Mouse (Mus musculus): ENCODE data around the gene Izumo1.
A peak's percentile ranks its signal among the peaks of the same experiment; 100 is the strongest.

Gene Izumo1

DNA sequence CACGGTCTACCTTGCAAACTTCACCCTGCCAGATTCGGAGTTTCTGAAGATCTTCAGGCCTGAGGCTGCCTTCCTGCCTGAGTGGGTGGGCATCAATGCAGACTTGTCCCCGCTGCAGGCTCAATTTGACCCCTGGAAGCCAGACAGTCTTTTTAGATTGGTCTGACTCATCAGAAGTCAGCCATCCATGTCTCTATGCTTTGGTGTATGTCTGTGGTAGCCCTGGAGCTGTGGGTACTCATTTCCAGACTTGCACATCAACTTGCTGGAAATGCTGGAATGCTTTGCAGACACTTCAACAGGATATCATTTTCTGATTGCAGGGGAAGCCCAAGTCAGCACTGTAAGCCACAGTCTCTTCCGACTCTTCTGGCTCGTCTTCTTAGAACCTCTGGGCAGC, 2.0 kb upstream of the Izumo1 start:
- DNase-seq = no peak

DNA sequence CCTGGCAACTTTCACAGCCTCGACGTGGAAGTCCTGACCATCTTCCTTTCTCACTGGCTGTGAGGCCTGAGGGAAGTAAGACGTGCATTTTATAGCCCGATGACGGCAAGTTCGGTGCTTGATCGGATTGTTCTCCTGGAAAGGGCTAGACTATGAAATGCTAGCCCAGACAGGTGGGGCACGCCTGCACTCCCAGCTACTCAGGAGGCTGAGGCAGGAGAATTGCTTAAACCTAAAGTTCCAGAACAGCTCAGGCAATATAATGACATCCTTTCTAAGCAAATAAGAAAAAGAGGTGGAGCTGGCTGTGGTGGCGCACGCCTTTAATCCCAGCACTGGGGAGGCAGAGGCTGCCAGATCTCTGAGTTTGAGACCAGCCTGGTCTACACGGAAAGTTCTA, 1.9 kb downstream of the Izumo1 start:
- DNase-seq = no peak

DNA sequence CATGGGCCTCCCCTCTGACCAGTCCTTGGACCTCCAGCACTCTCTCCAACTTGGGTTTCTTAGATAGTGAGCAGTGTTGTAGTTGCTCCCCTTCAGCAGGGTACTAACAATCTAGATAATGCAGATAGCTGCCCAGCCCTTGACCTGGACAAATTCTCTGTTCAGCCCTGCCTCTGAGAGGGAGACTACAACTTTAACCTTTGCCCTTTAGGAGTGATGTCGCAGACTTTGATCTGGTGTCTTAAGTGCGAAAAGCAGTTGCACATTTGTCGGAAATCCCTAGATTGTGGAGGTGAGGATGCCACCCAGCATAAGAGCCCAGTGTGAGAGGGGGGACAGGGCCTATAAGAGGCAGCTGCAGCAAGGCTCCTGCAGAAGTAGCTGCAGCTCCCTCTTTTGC, 3.1 kb downstream of the Izumo1 start:
- no peak for DNase-seq

DNA sequence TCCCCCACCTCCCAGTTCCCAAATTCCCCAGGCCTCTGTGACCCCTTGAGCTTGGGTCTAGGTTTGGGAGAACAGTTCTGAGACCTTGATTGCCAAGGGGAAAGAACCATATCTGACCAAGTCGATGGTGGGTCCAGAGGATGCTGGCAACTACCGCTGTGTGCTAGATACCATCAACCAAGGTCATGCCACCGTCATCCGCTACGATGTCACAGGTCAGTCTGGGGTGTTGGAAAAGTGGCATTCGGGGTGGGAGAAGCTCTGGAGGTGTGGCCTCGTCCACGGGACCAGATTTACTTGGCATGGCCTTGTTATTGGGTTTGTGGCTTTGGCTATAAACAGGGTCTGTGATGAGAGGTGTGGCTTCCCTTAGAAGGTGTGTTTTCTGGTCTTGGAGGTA, 3.9 kb downstream of the Izumo1 start:
- no peak for DNase-seq

DNA sequence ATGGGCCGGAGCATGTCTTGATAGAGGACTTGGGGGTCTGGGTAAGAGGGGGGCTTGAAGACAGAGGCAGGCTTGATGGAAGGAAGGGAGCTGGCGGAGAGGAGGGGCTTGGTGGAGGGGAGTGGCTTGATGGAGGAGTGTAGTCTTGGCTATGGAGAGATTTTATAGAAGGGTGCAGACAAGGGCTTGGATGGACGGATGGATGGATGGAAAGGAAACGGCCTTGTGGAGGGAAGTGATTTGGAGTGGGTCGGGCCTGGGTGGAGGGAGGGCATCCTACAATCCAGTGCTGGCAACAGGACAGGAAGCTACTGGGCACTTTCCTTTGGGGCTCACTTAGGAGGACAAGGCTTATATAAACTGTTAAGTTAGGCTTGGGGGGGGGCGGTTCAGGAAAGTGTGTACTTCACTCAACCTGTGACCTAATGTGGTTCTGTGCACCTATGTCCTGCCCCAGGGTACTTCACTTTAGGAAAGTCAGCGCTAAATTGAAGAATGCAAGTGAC, 5.0 kb downstream of the Izumo1 start:
- no peak for DNase-seq

DNA sequence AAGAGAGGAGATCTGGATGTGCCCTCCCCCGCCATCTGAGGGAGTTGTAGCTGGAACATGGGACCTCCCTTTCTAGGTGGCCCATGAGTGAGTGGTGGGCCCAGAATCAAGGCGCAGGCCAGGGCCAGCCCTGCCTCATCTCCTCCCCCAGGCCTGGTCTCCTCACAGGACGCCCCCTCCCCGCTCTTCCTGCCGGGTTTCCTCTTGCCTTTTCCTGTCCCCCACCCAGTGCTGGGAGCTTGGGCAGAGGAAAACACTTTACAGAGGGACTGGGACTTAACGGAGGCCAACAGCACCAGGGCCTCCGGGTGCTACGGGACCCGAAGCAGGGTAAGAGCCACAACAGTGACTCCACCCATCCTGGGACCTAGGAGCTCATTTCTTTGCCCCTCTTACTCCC, 5.7 kb downstream of the Izumo1 start, which contains the start of gene Rasip1:
Gene Rasip1 (plus strand): TSS at position 228 of the 400 bp plus-strand sequence.
- DNase-seq = peak; percentile 52 to 55

DNA sequence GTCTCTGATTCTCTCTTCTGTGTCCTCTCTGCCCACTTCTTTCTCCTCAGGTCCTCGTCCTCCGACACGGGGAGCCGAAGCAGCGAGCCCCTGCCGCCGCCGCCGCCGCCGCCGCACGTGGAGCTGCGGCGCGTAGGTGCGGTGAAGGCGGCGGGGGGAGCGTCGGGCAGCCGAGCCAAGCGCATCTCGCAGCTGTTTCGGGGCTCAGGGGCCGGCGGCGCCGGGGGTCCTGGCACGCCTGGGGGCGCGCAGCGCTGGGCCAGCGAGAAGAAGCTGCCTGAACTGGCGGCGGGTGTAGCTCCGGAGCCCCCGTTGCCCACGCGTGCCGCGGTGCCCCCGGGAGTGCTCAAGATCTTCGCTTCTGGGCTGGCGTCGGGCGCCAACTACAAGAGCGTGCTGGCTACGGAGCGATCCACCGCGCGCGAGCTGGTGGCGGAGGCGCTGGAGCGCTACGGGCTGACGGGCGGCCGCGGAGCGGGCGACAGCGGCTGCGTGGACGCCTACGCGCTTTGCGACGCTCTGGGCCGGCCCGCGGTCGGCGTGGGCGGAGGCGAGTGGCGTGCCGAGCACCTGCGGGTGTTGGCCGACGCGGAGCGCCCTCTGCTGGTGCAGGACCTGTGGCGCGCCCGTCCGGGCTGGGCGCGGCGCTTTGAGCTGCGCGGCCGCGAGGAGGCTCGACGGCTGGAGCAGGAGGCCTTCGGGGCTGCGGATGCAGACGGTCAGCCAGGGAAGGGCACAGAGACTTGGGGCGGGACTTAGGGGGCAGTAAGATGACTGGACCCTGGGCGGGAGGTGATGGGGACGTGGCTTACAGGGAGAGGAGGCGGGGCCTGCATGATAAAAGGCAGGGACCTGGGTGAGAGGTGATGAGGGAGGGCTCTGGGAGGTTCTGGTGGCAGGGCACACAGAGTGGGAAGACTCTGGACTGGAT, 7.0 kb downstream of the Izumo1 start:
- DNase-seq = peak; percentile 78 to 89

DNA sequence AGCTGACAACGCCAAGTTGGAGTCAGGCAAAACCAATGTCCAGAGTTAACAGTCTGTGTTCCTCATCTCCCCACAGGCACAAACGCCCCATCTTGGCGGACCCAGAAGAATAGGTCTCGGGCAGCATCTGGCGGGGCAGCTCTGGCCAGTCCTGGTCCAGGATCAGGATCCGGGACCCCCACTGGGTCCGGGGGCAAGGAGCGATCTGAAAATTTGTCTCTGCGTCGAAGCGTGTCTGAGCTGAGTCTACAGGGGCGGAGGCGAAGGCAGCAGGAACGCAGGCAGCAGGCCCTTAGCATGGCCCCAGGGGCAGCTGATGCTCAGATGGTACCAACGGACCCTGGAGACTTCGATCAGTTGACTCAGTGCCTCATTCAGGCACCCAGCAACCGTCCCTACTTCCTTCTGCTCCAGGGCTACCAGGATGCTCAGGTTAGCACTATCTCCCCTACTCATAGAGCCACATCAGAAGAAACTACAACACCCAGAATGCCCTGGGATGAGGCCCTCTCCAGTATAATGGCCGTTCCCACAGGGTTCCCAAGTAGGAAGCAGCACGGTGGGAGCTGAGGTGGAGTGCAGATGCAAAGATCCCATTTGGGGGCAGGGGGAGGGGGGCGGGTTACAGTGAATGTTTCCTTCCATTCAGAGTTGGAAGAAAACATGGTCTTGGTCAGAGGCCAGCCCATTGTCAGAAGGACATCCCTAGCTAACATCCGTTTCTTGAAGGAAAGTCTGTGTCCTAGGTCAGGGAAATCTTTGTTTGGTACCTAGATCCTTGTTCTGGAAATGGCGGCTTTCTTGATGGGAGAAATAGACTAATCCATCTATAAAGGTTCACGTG, 8.7 kb downstream of the Izumo1 start:
- DNase-seq = no peak

DNA sequence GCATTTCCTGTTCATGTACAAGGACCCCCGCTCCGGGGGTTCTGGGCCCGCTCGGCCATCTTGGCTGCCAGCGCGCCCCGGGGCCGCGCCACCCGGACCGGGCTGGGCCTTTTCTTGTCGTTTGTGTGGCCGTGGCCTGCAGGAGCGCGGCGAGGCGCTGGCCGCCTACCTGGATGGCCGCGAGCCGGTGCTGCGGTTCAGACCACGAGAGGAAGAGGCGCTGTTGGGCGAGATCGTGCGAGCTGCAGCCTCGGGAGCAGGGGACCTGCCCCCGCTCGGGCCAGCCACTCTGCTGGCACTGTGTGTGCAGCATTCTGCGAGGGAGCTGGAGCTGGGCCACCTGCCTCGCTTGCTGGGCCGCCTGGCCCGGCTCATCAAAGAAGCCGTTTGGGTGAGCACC, 10.9 kb downstream of the Izumo1 start:
- DNase-seq = no peak

DNA sequence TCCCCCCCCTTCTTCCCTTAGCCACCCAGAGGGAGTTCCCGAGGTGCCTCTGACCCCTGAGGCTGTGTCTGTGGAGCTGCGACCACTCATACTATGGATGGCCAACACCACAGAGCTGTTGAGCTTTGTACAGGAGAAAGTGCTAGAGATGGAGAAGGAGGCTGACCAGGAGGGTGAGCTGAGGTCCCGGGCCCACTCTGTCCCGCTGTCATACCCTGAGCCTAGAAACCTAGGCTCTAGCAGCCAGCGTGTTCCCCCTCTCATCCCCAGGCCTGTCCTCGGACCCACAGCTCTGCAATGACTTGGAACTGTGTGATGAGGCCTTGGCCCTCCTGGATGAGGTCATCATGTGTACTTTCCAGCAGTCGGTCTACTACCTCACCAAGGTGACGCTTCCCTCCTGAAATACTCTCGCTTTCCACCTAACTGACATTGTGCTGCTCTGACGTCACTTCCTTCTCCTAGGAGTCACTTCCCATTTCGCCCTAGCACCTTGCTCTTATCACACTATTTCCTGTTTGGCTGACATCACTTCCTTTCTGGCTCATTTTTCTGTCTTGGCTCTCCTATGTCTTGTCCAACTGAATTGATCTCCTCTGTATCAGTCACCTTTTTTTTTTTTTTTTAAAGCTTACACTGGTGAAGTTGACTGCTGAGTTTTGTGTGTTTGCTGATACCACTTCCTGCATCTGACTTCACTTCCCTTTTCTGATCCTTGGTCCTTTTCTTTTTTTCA, 13.5 kb downstream of the Izumo1 start:
- peak in 1 of 2 experiments; percentile 53 for DNase-seq

DNA sequence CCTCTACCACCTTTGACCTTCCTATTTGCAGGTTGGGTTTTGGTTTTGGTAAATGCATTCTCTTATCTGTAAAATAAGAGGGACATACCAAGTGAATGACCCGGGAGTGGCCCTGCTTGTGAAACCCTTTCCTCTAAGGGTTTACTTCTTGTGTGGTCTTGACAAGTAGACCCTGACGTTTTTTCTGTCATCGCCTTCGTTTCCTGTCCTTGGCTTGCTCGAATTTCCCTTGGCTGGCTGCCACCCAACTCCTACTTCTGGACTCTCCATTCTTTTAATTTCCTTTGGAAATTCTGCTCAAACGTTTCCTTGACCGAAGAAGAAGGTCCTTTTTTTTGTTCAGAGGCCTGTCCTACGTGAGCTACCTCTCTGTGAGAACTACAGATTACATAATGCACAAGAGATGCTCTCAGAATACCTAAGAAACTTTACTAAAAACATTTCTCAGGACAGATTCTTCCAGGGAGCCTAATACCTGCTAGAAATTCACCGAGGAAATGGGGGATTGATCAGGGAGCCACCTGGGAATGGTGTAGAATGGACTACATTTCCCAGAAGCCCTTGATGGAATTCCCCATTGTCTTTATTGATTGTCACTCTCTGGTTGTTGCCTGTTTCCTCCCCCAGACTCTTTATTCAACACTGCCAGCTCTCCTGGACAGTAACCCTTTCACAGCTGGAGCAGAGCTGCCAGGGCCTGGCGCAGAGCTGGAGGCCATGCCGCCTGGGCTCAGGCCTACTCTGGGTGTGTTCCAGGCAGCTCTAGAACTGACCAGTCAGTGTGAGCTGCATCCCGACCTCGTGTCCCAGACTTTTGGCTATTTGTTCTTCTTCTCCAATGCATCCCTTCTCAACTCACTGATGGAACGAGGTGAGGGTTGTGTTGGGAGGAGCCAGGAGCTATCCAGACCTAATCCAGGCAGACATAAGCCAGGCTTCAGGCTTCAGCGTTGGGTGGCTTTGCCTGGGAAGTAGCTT, 14.4 kb downstream of the Izumo1 start:
- no peak for DNase-seq

DNA sequence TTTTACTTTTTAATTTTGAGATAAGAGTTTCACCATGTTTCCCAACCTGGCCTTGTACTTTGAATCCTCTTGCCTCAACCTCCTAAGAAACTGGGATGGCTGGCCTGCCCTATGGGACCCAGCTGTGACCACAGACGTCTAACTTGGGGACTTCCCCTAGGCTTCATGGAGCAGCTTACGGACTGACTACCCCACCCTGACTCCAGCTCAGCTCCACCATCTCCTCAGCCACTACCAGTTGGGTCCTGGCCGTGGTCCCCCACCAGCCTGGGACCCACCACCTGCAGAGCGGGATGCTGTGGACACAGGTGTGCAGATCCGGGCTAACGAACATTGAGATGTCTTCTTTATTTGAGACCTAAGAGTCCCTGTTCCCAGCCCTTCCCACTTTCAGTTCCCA, 16.1 kb downstream of the Izumo1 start:
- DNase-seq = no peak

DNA sequence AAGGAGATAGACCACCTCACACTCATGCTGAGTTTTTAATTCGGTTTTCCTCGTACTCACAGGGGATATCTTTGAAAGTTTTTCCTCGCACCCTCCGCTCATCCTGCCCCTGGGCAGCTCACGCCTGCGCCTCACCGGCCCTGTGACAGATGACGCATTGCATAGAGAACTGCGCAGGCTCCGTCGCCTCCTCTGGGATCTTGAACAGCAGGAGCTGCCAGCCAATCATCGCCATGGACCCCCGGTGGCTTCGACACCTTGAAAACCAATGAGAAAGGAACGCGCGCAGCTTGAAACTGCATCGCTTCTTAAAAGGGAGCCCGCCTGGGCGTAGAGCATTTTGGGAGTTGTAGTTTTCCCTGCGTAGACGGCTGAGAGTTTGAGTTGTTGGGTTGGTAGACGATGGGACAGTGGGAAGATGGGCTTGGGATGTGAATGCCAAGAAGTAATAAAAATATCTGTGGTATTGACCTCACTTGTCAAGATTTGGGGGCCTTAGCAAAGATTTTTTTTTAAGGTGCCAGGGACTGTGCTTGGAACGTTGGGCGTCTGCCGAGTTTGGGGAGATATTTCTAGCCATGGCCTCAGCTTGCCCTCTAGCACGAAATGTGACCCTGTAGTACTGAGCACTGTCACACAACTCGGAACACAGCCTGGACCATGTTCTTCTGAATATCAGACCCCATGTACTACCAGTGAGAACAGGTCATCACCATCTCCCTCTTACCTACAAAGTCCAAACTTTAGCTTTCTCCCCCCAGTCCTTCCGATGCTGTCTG, 17.2 kb downstream of the Izumo1 start:
- DNase-seq = peak; percentile 92

DNA sequence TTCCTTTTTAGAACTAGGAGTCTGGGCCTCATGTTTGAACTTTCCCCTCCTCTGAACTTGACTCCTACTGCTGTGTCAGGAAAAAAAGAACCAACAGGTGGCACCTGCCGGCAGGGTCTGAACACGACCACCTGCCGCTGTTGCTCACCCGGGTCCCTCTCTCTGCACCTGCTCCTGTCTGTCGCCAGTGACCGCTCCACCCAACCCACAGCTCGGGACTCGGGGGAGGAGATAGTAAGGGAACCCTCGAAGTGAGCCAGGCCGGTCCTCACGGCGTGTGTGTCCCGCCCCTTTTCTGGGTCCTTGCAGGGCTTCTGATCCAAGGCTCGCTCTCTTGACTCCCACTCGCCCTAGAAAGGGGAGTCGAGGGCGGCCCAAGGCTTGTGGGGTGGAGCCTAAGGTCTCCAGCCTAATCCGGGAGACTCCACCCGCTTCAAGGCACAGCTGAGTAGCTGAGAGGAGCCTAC, 18.0 kb downstream of the Izumo1 start, which contains the start of gene Mamstr:
Gene Mamstr (plus strand): TSS at position 417 of the 467 bp plus-strand sequence.
- DNase-seq = no peak

DNA sequence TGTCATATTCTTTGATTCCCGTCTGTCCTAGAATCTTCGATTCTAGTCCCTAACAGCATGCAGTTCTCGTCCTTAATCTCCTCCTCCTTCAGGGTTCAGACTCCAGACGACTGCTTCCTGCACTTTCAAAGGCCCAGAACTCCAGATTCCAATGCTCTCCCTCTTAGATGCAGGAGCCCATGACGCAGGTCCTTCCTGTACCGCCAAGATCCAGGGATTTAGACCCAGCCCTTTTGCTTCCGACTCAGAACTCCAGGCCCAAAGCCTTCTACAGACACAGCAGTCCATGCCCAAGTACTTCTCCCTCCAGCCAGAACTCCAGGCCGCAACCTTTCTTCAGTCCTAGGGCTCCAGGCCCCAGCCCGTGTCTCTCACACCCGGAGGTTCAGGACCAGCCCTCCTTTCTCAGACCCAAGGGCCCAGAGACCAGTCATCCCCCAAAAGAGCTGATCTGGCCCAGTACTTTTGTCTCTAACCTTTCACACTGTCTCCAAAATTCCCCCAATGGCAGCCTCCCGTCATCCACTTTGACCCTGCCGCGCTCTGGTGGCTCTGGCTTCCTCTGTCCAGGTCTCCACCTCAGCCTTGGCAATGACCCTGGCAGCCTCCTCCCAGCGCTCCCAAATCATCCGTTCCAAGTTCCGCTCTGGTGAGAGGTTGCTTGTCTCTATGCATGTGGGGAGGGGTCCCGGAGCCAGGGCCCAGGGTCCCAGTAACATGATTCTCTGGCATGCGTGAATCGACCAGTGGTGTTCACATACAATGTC, 18.8 kb downstream of the Izumo1 start:
- no peak for DNase-seq

DNA sequence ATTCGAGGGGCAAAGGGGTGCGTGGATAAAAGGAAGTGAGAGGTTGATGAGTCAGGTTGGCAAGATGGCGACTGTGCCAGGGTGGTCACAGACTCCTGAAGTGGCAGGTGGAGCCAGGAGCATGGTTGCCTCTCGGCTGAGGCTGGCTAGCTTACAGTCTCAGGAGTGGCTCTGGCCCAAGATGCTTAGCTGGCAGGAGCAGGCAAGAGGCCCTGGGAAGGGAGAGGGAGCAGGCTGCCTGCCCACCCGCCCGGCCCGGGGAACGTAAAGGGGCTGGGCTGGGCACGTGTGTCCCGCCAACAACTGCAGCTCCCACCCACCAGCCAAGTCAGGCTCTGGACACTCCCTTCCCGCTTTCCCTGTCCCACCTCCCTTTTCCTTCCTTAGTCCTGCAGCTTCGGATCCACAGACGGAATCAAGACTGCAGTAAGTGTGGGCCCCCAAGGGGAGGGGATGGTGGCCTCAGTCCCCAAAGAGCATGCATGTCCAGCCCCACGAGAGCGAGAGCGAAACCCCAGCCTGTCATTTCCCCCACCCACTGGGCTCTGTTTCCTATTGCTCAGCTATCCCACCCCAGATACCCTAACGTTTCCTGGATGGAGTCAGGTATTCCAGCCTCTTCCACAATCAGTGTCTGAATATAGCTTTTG, 19.9 kb downstream of the Izumo1 start:
- DNase-seq = no peak

DNA sequence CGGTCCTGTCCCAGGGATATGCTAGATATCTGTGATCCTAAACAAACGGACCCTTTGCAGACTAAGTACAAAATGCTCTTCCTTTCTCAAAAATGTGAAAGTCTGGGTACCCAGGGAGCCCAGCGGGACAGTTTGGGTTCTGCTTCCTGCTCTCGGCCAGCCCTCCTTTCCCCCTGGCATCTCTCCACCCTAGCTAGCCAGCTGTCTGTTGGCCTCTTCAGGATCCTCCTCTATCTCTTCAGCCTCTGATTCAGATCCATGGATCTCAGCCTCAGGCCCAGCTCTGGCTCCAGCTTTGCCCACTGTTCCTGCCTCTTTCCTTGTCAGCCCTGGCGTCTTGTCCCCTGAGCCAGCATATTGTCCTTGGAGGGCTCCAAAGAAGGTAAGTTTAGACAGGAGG, 20.5 kb downstream of the Izumo1 start:
- no peak for DNase-seq

DNA sequence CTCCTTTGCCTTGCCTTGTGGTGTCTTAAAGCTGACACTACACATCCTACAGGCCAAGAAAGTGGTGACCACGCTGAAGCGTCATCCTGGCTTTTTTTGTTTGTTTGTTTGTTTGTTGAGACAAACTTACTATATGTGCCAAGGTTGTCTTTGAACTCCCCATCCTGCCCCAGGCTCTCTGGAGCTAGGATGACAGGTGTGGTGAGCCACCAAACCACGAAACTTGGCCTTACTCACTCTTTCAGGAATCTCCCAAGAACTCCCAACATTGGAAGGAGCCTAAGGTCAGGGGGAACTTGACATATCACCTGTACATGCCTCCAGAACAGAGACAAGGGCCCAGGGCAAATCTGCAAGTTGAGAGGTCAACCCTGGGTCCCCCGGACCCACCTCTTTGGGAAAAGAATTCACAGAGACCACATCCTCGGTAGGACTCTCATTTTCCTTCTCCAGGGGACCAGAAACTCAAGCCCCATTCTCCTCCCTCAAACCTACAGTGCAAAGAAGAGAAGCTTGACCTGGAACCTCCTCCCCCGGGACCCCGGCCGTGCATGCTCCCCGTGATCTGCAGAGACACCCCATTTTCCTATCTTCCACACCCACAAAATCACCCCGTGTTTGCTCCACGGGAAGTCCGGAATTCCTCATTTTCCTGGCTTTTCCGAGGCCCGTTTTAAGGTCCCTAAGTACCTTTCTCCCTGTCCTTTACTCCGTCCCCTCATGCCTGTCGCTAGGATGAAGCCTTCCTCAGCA, 21.1 kb downstream of the Izumo1 start:
- DNase-seq = no peak
